Mouse (Mus musculus) lung, embryonic 15.5 days (tissue): ENCODE measurements at regions not wholly inside any gene's neighbourhood (a gene's known extent, or its start where the extent isn't known, plus 50 kb on each side); places are given as distances from the start of the nearest gene placed in this dataset.

Source experiments
- ATAC-seq: fragments of 200-750 bp; cut with Nextera tagmentation; 2 replicates; pipeline ENCODE4 v1.8.0; 2017; ENCODE audit warnings: moderate number of reproducible peaks, borderline replicate concordance; ENCODE audit not compliant: low FRiP score, low TSS enrichment; ENCODE audit errors: extremely low read depth
- H3K27ac ChIP-seq: fragments of 300-500 bp; sonication (generic); 2 replicates; pipeline ENCODE4 v1.5.1; 2015; ENCODE audit warnings: moderate library complexity, mild to moderate bottlenecking, inconsistent platforms
- H3K27me3 ChIP-seq: fragments of 300-500 bp; sonication (generic); 2 replicates; pipeline ENCODE4 v1.6.1; 2015; ENCODE audit warnings: inconsistent platforms
- H3K36me3 ChIP-seq: fragments of 300-500 bp; sonication (generic); 2 replicates; pipeline ENCODE4 v1.6.1; 2015; ENCODE audit warnings: inconsistent platforms
- H3K4me1 ChIP-seq: fragments of 300-500 bp; sonication (generic); 2 replicates; pipeline ENCODE4 v1.6.1; 2015; ENCODE audit warnings: inconsistent platforms
- H3K4me2 ChIP-seq: fragments of 300-500 bp; sonication (generic); 2 replicates; pipeline ENCODE4 v1.6.1; 2015; ENCODE audit warnings: inconsistent platforms, mild to moderate bottlenecking, moderate library complexity
- H3K4me3 ChIP-seq: fragments of 300-500 bp; sonication (generic); 2 replicates; pipeline ENCODE4 v1.5.1; 2015; ENCODE audit warnings: mild to moderate bottlenecking, inconsistent platforms
- H3K9ac ChIP-seq: fragments of 300-500 bp; sonication (generic); 2 replicates; pipeline ENCODE4 v1.6.1; 2015; ENCODE audit warnings: inconsistent platforms
- H3K9me3 ChIP-seq: fragments of 300-500 bp; sonication (generic); 2 replicates; pipeline ENCODE4 v1.6.1; 2016; ENCODE audit warnings: inconsistent platforms
- WGBS: fragments of 180-500 bp; shearing (Covaris S2); methylation state at CpG from one replicate; pipeline ENCODE4 v1.1.7; 2015; 5-methylcytosine and 5-hydroxymethylcytosine counted together

- ATAC-seq: no peak
- 70% methylated on average over 2 of the region's 2 CpGs for whole genome bisulfite sequencing
These were observed 62.5 kb upstream of the Ccn2 start for GRCm38 (mm10) chr10:24532776-24533175.

GRCm38 (mm10) chr10:24534901-24535300, 60.3 kb upstream of the Ccn2 start:
- H3K27me3 ChIP-seq: no peaks in the 10 kb centered on the region
- H3K4me1 ChIP-seq: no peaks in the 10 kb centered on the region
- no peak overlapping the region for H3K27ac ChIP-seq
- H3K9me3 ChIP-seq: no peaks in the 10 kb centered on the region
- no peak overlapping the region for H3K4me2 ChIP-seq
- WGBS: 84% methylated on average over 11 of the region's 11 CpGs
- no peak overlapping the region for H3K9ac ChIP-seq
- ATAC-seq: no peak
- H3K4me3 ChIP-seq: no peak overlapping the region
- H3K36me3 ChIP-seq: no peaks in the 10 kb centered on the region

More at GRCm38 (mm10) chr10:24532776-24533175, 62.5 kb upstream of the Ccn2 start:
- Histone ChIP-seq H3K9me3 (no peaks in the 10 kb centered on the region), H3K4me1 (no peaks in the 10 kb centered on the region), H3K9ac (no peak overlapping the region), H3K4me2 (no peak overlapping the region), H3K27me3 (no peaks in the 10 kb centered on the region), H3K36me3 (no peaks in the 10 kb centered on the region), H3K4me3 (no peak overlapping the region), H3K27ac (no peak overlapping the region)

DNA sequence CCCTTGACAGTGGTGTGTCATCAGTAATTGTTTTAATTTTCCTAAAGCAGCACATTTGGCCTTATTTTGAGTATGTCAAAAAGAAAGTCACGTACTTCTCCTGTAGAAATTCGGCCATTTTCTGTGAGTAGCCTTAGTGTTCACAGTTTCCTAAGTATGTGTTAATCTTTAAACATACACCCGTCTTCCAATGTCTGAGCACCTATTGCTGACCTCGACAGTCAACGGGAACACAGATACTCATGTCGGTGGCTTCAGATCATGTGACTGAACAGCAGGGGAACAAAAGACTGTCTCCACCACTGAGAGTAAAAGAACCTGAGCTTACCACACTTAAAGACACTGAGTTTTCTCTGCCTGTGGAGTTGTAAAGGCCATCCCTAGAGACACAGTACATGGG, 59.8 kb upstream of the Ccn2 start:
- Histone ChIP-seq H3K4me1 (no peaks in the 10 kb centered on the region), H3K4me3 (no peak overlapping the region), H3K4me2 (no peak overlapping the region), H3K27ac (no peak overlapping the region), H3K9me3 (no peaks in the 10 kb centered on the region), H3K9ac (no peak overlapping the region), H3K27me3 (no peaks in the 10 kb centered on the region), H3K36me3 (no peaks in the 10 kb centered on the region)
- WGBS: 64% methylated on average over 6 of the region's 6 CpGs
- ATAC-seq: no peak

- no peak for ATAC-seq
- Histone ChIP-seq H3K36me3 (no peaks in the 10 kb centered on the region), H3K9me3 (no peaks in the 10 kb centered on the region), H3K27me3 (no peaks in the 10 kb centered on the region), H3K27ac (no peak overlapping the region), H3K9ac (no peak overlapping the region), H3K4me3 (no peak overlapping the region), H3K4me2 (no peak overlapping the region), H3K4me1 (no peaks in the 10 kb centered on the region)
- 52% methylated on average over 4 of the region's 4 CpGs for WGBS
These were observed 53.3 kb upstream of the Ccn2 start for GRCm38 (mm10) chr10:24541990-24542389.
